Mouse (Mus musculus) thymus, postnatal 0 days (tissue): Measurements from ENCODE around the gene Ltbp1. TPM values are rescaled to one million over a fixed set of nuclear protein-coding genes. Genes with fewer than 3 reads are reported as not detected.

ENCODE experiments used
- DNase-seq: peaks from one replicate; pipeline ENCODE4 v3.0.0-alpha.2; 2015; ENCODE audit warnings: low spot score
- polyA plus RNA-seq: library from polyadenylated mRNA; unstranded; fragments of >200 nt; fragmentation: Nextera tagmentation; extraction: Ambion mirVana; gene quantifications from 2 replicates; pipeline ENCODE4 v1.2.1, GENCODE M21; 2015

Gene Ltbp1
- polyA plus RNA-seq, 1 experiment from 2014 or later: 1.9 TPM

GRCm38 (mm10) chr17:75284876-75285708 lies 279.7 kb downstream of the Ltbp1 start:
- no peak for DNase-seq

DNA sequence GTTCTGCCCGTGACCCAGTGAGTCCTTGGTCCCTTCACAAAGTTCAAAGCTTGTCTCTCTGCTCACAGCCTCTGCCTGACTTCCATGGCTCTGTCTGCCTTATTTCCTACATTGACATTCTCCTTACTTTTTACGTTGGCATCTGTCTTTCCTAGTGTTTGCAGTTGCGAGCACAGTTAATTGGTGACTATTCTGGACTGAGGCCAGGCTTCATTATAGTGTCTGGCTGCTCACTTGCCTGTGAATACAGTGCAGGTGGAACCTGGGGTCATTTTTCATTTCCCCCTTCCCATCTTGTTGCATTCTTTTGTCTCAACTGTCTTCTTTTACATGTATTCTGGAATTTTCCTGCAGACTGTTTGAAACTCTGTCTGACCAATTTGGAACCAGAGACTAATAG lies 287.6 kb downstream of the Ltbp1 start:
- no peak for DNase-seq

GRCm38 (mm10) chr17:75293725-75294124 lies 288.4 kb downstream of the Ltbp1 start:
- no peak for DNase-seq

DNA sequence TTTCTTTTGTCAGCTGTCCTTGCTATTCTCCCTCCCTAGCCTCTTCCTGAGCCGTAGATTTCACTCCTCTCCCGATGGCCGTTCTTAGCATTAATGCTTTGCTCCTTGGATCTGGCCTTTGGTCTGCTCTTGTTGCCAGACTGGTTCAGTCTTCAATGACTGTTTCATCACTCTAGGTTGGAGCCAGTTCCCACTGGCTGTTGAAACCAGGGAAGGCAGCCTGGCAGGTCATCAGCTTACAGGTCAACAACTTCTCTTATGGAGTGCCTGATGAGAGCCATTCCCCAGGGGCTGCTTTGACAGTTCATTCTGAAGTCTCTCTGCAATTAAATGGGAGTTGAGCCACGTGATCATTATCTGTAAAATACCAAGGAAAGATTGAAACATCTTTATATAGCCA lies 295.5 kb downstream of the Ltbp1 start:
- no peak for DNase-seq

DNA sequence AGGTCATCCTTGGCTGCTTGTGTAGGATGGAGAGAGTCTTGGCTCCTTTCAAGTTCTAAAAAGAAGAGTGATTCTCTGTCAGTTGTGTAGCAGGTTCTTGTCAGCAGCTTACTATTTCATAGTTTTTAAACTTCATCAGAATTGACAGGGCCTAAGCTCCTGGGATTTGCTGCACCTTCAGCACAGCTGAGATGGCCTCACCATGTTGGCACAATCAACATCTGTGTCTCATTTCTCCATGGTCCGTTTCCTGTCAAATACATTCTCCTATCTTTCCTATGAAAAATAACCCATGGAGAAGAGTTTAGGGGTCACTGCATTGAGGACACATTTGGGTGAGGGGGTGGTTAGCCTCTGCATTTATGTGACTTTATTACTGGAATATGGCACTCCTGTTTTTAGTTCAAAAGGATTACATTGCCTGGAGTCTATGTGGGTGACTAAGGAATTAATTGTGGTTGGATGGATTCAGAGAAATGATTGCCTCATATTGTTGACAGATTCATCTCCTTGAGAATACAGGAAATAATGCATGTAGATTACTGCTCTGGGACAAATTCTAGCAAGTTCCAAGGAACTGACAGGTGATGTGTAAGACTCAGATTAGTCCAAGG lies 299.5 kb downstream of the Ltbp1 start:
- DNase-seq: no peak

DNA sequence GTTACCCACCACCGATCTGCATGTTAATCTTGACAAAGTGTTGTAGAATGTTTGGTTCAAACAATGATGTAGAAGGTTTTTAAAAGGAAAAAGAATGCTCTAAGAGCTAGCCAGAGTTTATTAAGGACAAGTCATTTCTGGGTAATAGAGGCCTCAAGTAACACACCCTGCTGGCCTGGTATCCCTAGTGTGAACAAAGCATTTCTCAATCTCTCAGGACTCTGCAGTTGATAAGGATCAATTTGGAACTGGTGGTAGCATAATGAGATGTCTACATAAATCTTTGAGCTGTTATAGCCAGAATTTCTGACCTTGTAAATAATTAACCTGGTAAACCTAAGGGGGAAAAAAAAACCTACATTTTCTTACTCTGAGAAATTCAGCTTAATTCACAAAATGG lies 300.3 kb downstream of the Ltbp1 start:
- DNase-seq: no peak

DNA sequence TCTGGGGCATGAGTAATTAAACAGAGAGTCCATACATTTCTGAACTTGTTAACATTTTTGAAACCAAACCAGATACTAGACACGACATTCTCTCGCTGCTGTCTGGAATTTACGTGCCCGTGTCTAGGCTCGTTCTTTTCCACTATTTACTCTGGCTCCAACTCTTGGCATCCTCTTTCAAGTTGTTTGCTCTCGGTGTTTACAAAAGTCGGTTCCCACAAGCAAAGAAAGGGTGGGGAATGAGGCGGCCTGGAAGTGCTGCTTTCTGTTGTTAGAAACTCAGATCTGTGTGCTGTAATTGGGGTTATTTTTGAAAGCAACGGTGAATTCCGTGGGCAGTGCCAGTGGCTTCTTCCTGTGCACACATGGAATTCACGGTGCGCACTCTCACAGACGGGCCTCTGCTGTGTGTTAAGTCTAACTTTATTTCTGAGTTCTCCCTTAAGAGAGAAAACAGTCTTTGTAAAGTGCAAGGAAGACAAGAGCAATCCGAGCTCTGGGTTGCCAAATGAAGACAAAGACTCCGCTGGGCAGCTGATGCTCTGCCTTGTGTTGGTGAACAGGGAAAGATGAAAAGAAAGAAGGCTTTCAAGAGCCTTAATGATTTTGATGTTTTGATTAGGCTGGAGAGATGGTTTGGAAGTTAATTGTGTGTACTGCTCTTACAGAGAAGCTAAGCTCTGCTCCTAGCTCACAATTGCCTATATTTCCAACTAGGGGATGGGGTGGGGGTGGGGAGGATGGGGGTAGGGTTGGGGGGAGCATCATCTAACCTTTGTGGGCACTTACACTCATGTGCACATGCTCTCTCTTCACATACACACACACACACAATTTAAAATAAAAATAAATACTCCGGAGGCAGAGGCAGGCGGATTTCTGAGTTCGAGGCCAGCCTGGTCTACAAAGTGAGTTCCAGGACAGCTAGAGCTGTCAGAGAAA lies 302.0 kb downstream of the Ltbp1 start:
- no peak for DNase-seq

GRCm38 (mm10) chr17:75317106-75317505 lies 311.7 kb downstream of the Ltbp1 start:
- no peak for DNase-seq

DNA sequence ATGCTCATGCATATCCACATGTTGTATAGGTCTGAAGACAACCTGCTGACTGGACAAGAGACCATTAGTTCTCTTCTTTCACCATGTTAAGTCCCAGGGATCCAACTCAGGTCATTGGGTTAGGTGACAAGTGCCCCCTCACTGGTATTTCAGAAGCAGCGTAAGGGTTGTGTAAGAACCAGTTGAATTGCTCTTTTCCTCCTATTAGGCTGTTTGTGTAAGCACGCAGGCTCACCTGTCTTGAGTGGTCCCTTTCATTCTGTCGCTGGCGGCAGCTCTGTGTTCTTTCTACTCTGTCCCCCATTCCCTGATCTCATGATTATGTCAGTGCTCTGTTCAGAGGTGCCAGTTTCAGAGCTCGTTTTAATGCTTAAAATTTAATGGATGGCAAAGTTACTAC lies 317.9 kb downstream of the Ltbp1 start:
- DNase-seq: no peak

DNA sequence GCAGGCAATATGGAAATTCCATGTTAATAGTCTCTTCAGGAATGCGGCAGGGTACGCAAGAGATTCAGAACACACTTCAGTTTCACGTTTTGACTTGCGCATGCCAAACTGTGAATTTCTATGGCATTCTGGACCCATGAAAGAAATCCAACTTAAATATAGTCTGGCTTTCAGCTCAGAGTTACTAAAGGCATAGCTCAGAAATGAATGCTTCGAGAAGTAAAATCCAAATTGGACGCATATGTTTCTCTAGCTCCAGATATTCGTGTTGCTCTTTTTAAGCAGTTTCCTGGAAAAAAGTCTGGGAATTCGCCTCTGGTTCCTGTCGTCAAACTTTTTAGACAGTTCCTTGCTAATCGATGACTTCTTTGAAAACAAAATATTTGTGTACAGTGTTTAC lies 318.4 kb downstream of the Ltbp1 start:
- no peak for DNase-seq

DNA sequence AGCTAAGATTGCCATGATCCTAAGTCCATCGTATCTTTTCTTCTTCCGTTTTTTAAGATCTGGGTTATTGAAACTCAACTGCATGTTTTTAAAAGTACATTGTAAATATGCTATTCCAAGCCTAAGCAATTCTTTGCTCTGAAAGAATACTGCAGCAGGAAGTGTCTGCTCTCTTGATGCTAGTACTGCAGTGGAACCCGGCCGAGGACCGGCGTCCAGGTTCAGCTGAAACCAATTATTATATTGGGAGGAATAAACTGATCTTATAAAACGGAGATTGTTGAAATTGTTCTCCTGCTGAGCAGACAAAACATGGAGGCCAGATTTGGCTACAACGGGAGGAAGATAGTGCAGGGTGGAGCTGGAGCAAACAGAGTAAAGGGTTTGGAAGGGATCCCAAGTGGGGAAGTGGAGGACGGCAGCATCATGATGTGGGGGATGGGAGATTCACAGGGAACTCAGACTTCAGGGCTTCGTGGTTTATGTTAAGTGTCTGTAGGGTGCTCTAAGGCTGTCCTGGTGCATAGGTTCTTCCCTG lies 322.8 kb downstream of the Ltbp1 start:
- no peak for DNase-seq

GRCm38 (mm10) chr17:75330366-75330765 lies 325.0 kb downstream of the Ltbp1 start:
- DNase-seq: no peak

GRCm38 (mm10) chr17:75331421-75331951 lies 326.1 kb downstream of the Ltbp1 start:
- no peak for DNase-seq

- DNase-seq: no peak
Measured at GRCm38 (mm10) chr17:75332289-75332688, 326.9 kb downstream of the Ltbp1 start.

DNA sequence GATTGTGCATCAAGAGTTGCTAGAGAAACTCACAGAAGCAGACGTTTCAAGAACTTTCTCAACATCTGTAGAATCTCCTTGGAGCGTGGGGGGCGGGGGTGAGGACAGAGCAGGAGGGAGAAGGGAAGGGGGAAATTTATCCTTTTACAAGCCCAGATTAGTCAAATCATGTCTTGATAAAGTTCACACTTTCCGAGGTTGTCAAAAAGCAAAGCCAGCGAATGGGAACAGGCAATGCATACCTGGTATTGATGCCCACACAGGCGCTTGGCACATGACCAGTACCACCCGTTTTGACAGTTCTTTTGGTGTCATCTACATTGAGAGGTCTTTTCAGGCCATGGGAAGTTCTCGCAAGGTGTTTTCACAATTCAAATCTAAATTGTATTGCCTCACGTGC lies 327.6 kb downstream of the Ltbp1 start:
- DNase-seq: no peak

- DNase-seq: no peak
Measured at GRCm38 (mm10) chr17:75333759-75334158, 328.4 kb downstream of the Ltbp1 start.

DNA sequence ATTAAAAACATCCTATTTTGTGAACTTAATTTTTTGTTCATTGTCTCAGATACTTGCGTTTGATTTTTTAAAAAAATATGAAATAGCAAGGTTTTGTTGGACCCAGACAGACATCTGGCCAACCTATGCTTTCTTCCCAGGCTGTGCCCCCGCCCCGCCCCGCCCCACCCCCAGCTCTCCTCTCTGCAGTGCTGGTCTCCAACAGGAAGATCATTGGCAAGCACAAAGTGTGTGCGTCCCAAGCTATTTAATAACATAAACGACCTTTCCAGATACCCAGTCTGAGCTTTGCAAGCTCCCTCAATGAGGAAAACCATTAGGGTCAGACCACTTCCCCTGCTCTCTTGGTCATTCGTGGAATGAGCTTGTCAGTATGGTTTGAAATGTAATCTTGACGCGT lies 330.3 kb downstream of the Ltbp1 start:
- DNase-seq: no peak

DNA sequence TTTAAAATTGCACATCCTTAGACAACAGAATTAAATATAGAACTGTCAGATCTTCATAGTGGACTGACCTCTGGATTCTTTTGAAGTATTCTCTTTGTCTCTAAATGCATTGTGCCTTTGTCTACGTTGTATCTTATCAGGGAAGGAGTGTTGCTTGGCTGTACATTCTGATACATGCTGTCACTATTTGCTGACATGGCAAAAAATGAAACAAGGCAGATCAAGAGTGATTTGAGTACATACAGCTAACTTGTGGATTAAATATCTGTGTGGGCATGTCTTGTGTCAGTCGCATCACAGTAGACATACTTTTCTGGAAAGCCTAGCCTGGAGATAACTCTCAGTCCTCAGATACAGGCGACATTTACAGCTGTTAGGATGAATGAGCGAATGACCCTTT lies 335.9 kb downstream of the Ltbp1 start:
- DNase-seq: no peak

DNA sequence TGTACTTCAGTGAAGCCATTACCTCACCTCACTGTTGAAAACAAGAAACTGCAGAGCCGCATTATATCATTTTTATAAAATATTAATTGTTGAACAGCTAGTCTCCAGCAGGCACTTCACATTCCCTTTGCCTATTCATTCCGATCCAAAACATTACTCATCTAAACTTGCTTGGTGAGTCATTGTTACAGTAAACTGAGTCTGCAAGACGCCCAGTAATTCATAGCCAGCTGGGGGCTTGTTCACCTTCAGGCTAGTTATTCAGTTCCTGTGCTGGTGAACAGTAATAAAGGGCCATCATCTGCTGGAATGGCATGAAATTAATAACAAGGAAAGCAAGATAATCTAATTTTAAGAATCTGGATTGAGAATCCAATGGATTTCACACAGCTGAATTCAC lies 339.7 kb downstream of the Ltbp1 start:
- no peak for DNase-seq

DNA sequence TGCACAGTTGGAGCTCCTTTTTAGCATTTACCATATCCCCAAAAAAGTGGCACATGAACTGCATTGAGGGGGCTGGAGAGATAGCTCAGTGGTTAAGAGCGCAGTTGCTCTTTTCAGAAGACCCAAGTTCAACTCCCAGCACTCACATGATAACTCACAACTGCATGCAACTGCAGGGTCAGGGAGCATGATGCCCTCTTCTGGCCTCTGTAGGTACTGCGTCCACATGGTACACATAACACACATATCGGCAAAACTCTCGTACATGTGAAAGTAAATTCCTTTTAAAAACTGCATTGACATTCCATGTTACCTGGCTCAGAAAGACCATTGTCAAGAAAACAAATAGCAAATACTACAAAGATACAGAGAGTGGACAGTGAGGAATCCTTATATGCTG lies 342.0 kb downstream of the Ltbp1 start:
- no peak for DNase-seq

GRCm38 (mm10) chr17:75349109-75349508 lies 343.7 kb downstream of the Ltbp1 start:
- no peak for DNase-seq
